Mouse (Mus musculus) bone marrow, adult 2 months (tissue): ENCODE results near the gene Ccdc106.

Experiments
- CTCF ChIP-seq: fragments of 200-500 bp; IDR thresholded peaks from 2 replicates; pipeline ENCODE4 v1.5.1; 2011; ENCODE audit warnings: low read length, control low read depth; ENCODE audit not compliant: control insufficient read depth, insufficient read depth
- POLR2A ChIP-seq: fragments of 200-500 bp; IDR thresholded peaks from 2 replicates; pipeline ENCODE4 v1.6.1; 2011; ENCODE audit warnings: low read depth, mild to moderate bottlenecking, control low read depth, low read length, borderline replicate concordance; ENCODE audit not compliant: control insufficient read depth

DNA sequence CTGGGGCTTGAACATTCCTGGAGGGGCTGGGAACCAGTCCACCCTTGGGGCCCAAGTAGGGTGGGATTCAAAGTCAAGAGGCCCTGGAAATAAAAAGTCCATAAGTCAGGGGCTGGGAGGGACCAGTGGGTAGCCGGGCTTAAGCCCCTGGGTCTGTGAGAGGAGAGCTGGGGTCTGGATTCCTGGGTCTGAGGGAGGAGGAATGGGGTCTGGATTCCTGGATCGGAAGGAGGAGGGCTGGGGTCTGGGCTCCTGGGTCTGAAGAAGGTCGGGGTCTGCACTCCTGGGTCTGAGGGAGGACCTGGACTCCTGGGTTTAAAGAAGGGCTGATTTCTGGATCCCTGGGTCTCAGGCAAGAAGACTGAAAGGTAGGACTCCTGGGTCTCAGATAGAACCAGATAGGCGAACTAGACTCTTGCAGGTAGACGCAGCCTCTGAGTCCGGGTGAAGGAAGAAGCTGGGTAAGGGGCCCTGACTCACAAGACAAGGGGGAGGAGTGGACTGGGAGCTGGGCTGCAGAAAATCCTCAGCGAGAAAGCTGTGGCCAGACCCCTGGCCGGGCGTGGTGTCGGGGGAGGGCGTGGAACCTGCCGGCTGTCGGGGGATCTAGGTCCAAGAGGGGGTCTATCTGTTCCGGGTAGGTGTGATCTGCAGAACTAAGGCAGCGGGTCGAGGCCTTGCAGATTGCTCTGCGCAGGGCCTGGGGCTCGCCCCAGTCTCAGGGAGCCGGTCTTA, 24.9 kb upstream of the Ccdc106 start:
- TF ChIP-seq POLR2A (no peak), CTCF (no peak)
